Mouse (Mus musculus) forebrain, embryonic 14.5 days (tissue): ENCODE results near the gene Snap91. TPM values are rescaled to one million over a fixed set of nuclear protein-coding genes. Genes with fewer than 3 reads are reported as not detected.
A peak's percentile ranks its signal among the peaks of the same experiment; 100 is the strongest.

ENCODE experiments used
- ATAC-seq: fragments of 200-750 bp; cut with Nextera tagmentation; 2 replicates; pipeline ENCODE4 v1.8.0; 2017; ENCODE audit warnings: mild to moderate bottlenecking, moderate library complexity
- DNase-seq: peaks from one replicate; pipeline ENCODE4 v3.0.0-alpha.2; 2015; ENCODE audit warnings: low spot score
- H3K27ac ChIP-seq: fragments of 300-500 bp; sonication (generic); 2 replicates; pipeline ENCODE4 v1.5.1; 2014; ENCODE audit warnings: low read depth, mild to moderate bottlenecking, control low read depth, low read length, moderate library complexity
- H3K27me3 ChIP-seq: fragments of 300-500 bp; sonication (generic); replicated peaks from 2 replicates; pipeline ENCODE4 v1.6.1; 2014; ENCODE audit warnings: low read length, control low read depth, mixed read lengths; ENCODE audit not compliant: control insufficient read depth, insufficient read depth
- H3K36me3 ChIP-seq: fragments of 300-500 bp; sonication (generic); 2 replicates; pipeline ENCODE4 v1.6.1; 2014; ENCODE audit warnings: low read length, control low read depth; ENCODE audit not compliant: control insufficient read depth, insufficient read depth
- H3K4me1 ChIP-seq: fragments of 300-500 bp; sonication (generic); 2 replicates; pipeline ENCODE4 v1.6.1; 2014; ENCODE audit warnings: antibody characterized with exemption, low read length, control low read depth; ENCODE audit not compliant: control insufficient read depth, insufficient read depth
- H3K4me2 ChIP-seq: fragments of 300-500 bp; sonication (generic); 2 replicates; pipeline ENCODE4 v1.6.1; 2014; ENCODE audit warnings: mild to moderate bottlenecking, control low read depth, low read length
- H3K4me3 ChIP-seq: fragments of 300-500 bp; sonication (generic); 2 replicates; pipeline ENCODE4 v1.5.1; 2014; ENCODE audit warnings: low read depth, low read length, control low read depth
- H3K9ac ChIP-seq: fragments of 300-500 bp; sonication (generic); 2 replicates; pipeline ENCODE4 v1.6.1; 2014; ENCODE audit warnings: mild to moderate bottlenecking, low read length, control low read depth, moderate library complexity
- H3K9me3 ChIP-seq: fragments of 300-500 bp; sonication (generic); replicated peaks from 2 replicates; pipeline ENCODE4 v1.6.1; 2016; ENCODE audit warnings: low read length, control low read depth, mixed read lengths; ENCODE audit not compliant: control insufficient read depth
- WGBS: fragments of 180-500 bp; shearing (Covaris S2); extraction: QIAGEN DNeasy Blood & Tissue Kit; methylation state at CpG from one replicate; pipeline ENCODE4 v1.1.7; 2014; 5-methylcytosine and 5-hydroxymethylcytosine counted together
- polyA plus RNA-seq: library from polyadenylated mRNA; unstranded; fragments of >200 nt; fragmentation: Nextera tagmentation; extraction: Ambion mirVana; gene quantifications from 2 replicates; pipeline ENCODE4 v1.2.1, GENCODE M21; 2014

Snap91 gene
- polyA plus RNA-seq, 1 experiment from 2014 or later: 43.1 TPM

DNA sequence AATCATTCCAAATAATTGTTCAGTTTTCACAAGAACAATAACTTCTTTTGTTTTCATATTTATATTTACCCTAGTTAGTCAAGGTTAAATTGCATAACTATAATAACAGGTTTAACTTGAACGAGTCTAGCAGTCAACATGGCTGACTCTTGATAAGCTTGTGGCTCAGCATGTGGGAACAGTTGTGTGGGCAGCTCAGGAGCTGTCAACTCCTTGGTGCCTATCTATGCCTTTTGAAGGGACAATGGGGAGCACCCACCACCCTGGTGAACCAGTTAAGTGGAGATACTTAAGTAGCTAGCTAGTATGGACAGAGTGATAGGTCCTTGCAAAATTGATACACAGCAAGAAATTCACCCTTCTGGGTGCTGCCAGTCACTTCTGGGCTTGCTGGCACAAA lies 151.4 kb downstream of the Snap91 start:
- Histone ChIP-seq H3K27me3 (no peaks in the 10 kb centered on the region), H3K27ac (no peak overlapping the region), H3K9me3 (no peaks in the 10 kb centered on the region), H3K9ac (no peak overlapping the region), H3K36me3 (no peaks in the 10 kb centered on the region), H3K4me3 (no peak overlapping the region), H3K4me2 (no peak overlapping the region), H3K4me1 (peaks cover 3% of the 10 kb centered on the region; the same call in 1 of the 2 replicates)
- no peak for ATAC-seq
- no peak for DNase-seq
- WGBS: 58% methylated on average over 1 of the region's 1 CpGs

DNA sequence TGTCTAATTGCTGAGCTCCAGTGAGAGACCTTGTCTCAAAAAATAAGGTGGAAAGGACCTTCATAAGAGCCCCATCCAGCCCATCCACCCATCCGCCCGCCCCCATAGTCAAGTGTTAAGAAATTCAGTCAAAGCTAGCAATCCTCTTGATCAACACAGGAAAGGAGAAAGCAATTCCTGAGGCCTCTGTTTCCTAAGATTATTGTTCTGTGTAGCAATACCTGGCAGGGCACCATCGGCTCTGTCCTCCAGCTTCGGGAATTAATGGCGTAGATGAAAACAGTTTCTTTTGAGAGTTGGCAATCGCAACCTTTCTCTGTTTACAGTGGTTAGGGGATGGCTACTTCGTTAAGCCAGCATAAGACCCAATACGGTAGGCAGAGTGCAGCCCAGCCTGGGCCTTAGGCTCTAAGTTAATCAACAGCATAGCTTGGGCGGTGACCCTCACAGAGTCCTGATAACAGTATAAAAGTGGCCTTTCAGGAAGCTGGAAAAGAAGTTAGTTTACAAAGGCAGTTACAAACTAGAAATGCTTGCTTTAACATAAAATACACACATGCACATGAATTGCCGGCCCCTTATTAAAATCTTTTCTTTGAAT lies 152.1 kb downstream of the Snap91 start:
- H3K9me3 ChIP-seq: no peaks in the 10 kb centered on the region
- no peak overlapping the region for H3K9ac ChIP-seq
- no peak for DNase-seq
- H3K4me1 ChIP-seq: peaks cover 3% of the 10 kb centered on the region; the same call in 1 of the 2 replicates
- H3K36me3 ChIP-seq: no peaks in the 10 kb centered on the region
- 67% methylated on average over 10 of the region's 10 CpGs for WGBS
- no peaks in the 10 kb centered on the region for H3K27me3 ChIP-seq
- no peak overlapping the region for H3K4me2 ChIP-seq
- H3K4me3 ChIP-seq: no peak overlapping the region
- no peak overlapping the region for H3K27ac ChIP-seq
- no peak for ATAC-seq

DNA sequence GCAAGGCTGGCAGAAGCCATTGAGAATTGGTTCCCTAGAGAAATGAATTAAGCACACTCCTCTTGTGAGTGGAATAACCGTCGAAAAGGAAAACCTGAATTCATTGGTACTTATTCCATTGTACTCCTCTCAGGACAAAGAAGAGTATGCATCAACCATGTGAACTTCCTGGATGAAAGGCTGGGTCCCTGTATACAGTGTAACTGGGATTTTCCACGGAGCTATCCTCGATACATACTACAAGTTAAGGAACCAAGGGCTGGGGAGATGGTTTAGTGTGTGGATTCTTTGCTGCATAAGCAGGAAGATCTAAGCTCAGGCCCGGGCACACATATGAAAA lies 154.1 kb downstream of the Snap91 start:
- WGBS: 65% methylated on average over 5 of the region's 5 CpGs
- Histone ChIP-seq H3K27me3 (no peaks in the 10 kb centered on the region), H3K9ac (no peak overlapping the region), H3K27ac (no peak overlapping the region), H3K4me1 (peaks cover 3% of the 10 kb centered on the region; the same call in 1 of the 2 replicates), H3K36me3 (no peaks in the 10 kb centered on the region), H3K9me3 (no peaks in the 10 kb centered on the region), H3K4me3 (no peak overlapping the region), H3K4me2 (no peak overlapping the region)
- ATAC-seq (peak; percentile 45), DNase-seq (peak; percentile 7)

DNA sequence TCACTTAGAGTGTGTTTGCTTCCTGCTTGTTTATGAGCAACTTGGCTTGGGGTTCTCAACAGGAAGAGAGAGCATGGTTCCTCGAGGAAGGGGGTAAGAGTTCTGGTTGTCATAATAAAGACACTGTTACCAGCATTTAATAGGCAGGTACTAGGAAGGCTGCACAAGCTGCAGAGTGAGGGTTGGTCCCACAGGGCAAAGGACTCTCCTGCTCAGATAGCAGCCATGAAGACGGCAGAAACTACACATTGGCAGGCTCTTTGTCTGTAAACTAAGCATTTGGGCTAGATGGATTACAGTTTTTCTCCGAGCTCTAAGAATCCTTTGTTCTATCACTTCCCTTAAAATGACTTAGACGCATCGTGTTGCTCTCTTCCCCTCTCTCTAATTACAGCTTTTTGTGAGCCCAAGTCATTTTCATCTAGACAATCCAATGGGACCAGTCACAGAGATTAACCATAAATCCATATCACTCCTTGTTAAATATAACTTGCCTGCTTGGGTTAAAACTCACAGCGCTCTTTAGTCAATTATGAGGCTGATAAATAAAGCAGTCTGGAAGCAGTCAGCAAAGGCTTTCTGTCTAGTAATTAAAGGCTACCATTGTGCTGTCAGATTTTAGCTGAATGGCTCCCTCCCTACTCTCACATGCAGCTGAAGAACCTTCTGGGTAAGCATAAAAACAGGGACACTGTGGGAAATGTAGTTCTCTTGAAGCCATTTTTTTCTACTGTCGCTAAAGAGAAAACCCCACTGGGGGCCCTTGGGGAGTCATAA lies 154.7 kb downstream of the Snap91 start:
- Histone ChIP-seq H3K4me2 (no peak overlapping the region), H3K9ac (no peak overlapping the region), H3K27ac (peak overlapping the region; percentile 28; the same call in 1 of the 2 replicates), H3K36me3 (no peaks in the 10 kb centered on the region), H3K27me3 (no peaks in the 10 kb centered on the region), H3K9me3 (no peaks in the 10 kb centered on the region), H3K4me1 (peaks cover 3% of the 10 kb centered on the region; the same call in 1 of the 2 replicates), H3K4me3 (no peak overlapping the region)
- DNase-seq (peak; percentile 78), ATAC-seq (peak; percentile 88)
- WGBS: 9% methylated on average over 7 of the region's 7 CpGs

DNA sequence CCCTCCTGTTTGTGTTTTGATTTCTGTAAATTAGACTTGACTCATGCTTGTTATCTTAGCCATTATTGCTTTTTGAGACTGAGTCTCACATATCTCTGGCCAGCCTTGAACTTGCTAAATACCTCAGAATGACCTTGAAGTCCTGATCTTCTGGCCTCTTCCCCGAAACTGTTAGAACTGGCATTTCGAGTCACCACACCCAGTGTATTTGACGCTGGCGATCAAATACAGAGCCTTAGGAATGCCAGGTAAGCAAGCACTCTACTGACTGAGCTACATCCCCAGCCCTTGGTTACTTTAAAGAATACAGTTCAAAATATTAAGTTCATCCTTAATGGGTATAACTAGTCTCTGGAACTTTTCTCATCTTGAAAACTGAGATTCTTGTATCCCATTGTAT lies 155.4 kb downstream of the Snap91 start:
- no peak overlapping the region for H3K4me3 ChIP-seq
- no peaks in the 10 kb centered on the region for H3K9me3 ChIP-seq
- no peak overlapping the region for H3K4me2 ChIP-seq
- 90% methylated on average over 4 of the region's 4 CpGs for WGBS
- 0 out of 2 replicates have a peak overlapping the region, but pooled peaks have one; percentile 28 for H3K27ac ChIP-seq
- no peaks in the 10 kb centered on the region for H3K27me3 ChIP-seq
- DNase-seq (no peak), ATAC-seq (no peak)
- H3K9ac ChIP-seq: no peak overlapping the region
- no peaks in the 10 kb centered on the region for H3K36me3 ChIP-seq
- H3K4me1 ChIP-seq: peaks cover 3% of the 10 kb centered on the region; the same call in 1 of the 2 replicates

DNA sequence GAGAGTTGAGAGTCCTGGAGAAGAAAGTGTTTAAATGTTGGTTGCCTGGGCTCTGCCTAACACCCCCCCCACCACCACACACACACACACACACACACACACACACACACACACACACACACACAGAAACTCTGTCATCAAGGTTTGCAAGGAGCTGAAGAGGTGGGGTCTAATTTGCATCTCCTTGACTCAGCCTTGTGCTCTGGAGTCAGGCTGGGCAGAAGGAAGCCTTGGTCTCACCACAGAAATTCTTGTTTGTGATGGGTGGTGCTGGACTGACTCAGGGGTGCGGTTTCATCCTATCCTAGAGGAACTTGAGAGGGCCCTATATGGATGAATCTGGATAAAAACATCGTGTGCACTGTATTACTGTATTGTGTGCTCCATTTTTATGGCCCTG lies 159.7 kb downstream of the Snap91 start:
- Histone ChIP-seq H3K27me3 (no peaks in the 10 kb centered on the region), H3K9ac (no peak overlapping the region), H3K36me3 (no peaks in the 10 kb centered on the region), H3K9me3 (no peaks in the 10 kb centered on the region), H3K27ac (no peak overlapping the region), H3K4me2 (no peak overlapping the region), H3K4me3 (no peak overlapping the region), H3K4me1 (no peaks in the 10 kb centered on the region)
- WGBS: 89% methylated on average over 2 of the region's 2 CpGs
- DNase-seq (no peak), ATAC-seq (no peak)

DNA sequence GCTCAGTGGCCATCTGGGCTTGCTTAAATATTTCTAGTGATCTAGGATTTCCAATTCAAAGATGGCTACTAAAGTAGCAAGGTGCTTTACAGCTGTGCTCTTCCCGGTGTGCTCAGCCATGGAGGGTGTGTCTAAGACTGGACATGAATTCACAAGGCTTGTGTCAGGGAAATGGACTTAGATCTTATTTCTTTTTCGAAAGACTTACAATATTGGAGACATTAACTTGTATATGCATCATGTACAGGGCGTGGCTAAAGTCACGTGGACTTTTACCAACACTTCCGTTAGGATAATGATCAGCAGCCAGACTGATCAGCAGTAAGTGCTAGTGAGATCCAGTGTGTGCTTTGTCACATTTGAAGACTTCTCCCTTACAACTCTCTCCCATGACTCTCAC lies 160.2 kb downstream of the Snap91 start:
- DNase-seq (no peak), ATAC-seq (no peak)
- Histone ChIP-seq H3K9ac (no peak overlapping the region), H3K9me3 (no peaks in the 10 kb centered on the region), H3K4me3 (no peak overlapping the region), H3K27ac (no peak overlapping the region), H3K27me3 (no peaks in the 10 kb centered on the region), H3K4me2 (no peak overlapping the region), H3K4me1 (no peaks in the 10 kb centered on the region), H3K36me3 (no peaks in the 10 kb centered on the region)
- WGBS: 90% methylated on average over 5 of the region's 5 CpGs

DNA sequence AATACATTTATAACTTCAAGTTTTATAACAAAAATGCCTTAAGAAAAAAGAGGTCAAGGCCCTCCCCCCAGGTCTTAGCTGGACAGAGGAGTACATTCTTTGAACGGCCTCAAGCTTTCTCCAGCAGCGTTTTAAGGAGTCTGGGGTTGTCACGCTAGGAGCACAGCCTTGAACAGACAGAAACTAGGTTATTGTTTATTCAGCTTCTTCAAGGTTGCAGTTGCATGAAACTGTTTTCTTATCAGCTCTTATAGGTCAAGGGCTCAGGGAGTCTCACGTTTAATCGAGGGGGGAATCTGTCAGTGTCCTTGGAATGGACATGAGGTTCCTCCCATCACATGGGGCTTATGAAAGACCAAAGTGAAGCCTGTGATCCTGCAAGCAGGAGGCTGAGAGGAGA lies 163.3 kb downstream of the Snap91 start:
- Histone ChIP-seq H3K4me2 (no peak overlapping the region), H3K4me1 (no peaks in the 10 kb centered on the region), H3K9ac (no peak overlapping the region), H3K27me3 (no peaks in the 10 kb centered on the region), H3K9me3 (no peaks in the 10 kb centered on the region), H3K4me3 (no peak overlapping the region), H3K36me3 (no peaks in the 10 kb centered on the region), H3K27ac (no peak overlapping the region)
- ATAC-seq: no peak
- WGBS: 84% methylated on average over 5 of the region's 5 CpGs
- DNase-seq: no peak

DNA sequence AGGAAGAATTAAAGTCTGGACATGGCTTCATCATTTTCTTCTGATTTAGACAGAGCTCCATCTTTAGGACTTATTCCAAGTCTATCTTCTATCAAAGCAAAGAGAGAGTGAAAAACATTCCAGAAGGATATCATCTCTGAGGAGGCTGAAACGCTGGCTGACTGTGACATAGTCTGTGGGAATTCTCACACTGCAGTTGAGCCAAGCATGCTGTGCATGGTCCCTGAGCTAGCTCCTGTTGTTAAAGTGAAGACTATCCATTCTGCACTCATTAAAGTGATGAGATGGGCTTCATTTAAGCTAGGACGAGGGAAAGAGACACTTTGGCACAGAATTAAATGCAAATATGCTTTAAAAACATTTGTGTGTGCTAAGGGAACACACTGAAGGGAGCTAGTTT lies 163.9 kb downstream of the Snap91 start:
- no peaks in the 10 kb centered on the region for H3K27me3 ChIP-seq
- DNase-seq (no peak), ATAC-seq (no peak)
- no peak overlapping the region for H3K4me2 ChIP-seq
- H3K4me3 ChIP-seq: no peak overlapping the region
- no peaks in the 10 kb centered on the region for H3K36me3 ChIP-seq
- no peaks in the 10 kb centered on the region for H3K9me3 ChIP-seq
- WGBS: 48% methylated on average over 2 of the region's 2 CpGs
- H3K9ac ChIP-seq: no peak overlapping the region
- no peaks in the 10 kb centered on the region for H3K4me1 ChIP-seq
- no peak overlapping the region for H3K27ac ChIP-seq
